Mouse (Mus musculus) liver, postnatal 0 days (tissue): ENCODE data around the gene Ift122. TPM values are rescaled to one million over a fixed set of nuclear protein-coding genes. Genes with fewer than 3 reads are reported as not detected.
A peak's percentile ranks its signal among the peaks of the same experiment; 100 is the strongest.

Experiments used
- ATAC-seq: fragments of 200-750 bp; cut with Nextera tagmentation; 2 replicates; pipeline ENCODE4 v1.8.0; 2017; ENCODE audit warnings: mild to moderate bottlenecking, moderate library complexity
- DNase-seq: peaks from one replicate; pipeline ENCODE4 v3.0.0-alpha.2; 2016
- H3K27ac ChIP-seq: fragments of 300-500 bp; sonication (generic); 2 replicates; pipeline ENCODE4 v1.5.1; 2014; ENCODE audit warnings: antibody characterized with exemption, moderate library complexity, mild to moderate bottlenecking, low read depth
- H3K27me3 ChIP-seq: fragments of 300-500 bp; sonication (generic); 2 replicates; pipeline ENCODE4 v1.6.1; 2014; ENCODE audit warnings: low read length, control low read depth, mixed read lengths; ENCODE audit not compliant: insufficient read depth
- H3K36me3 ChIP-seq: fragments of 300-500 bp; sonication (generic); replicated peaks from 2 replicates; pipeline ENCODE4 v1.6.1; 2014; ENCODE audit warnings: mild to moderate bottlenecking, control low read depth, low read length, moderate library complexity, mixed read lengths; ENCODE audit not compliant: insufficient read depth
- H3K4me1 ChIP-seq: fragments of 300-500 bp; sonication (generic); 2 replicates; pipeline ENCODE4 v1.6.1; 2014; ENCODE audit warnings: antibody characterized with exemption, mild to moderate bottlenecking, control low read depth; ENCODE audit not compliant: insufficient read depth
- H3K4me2 ChIP-seq: fragments of 300-500 bp; sonication (generic); 2 replicates; pipeline ENCODE4 v1.6.1; 2014; ENCODE audit warnings: low read depth, mild to moderate bottlenecking, low read length, moderate library complexity, mixed read lengths
- H3K4me3 ChIP-seq: fragments of 300-500 bp; sonication (generic); 2 replicates; pipeline ENCODE4 v1.5.1; 2014; ENCODE audit warnings: low read depth, low read length
- H3K9ac ChIP-seq: fragments of 300-500 bp; sonication (generic); replicated peaks from 2 replicates; pipeline ENCODE4 v1.6.1; 2014; ENCODE audit warnings: mild to moderate bottlenecking, moderate library complexity
- H3K9me3 ChIP-seq: fragments of 300-500 bp; sonication (generic); 2 replicates; pipeline ENCODE4 v1.6.1; 2016; ENCODE audit warnings: mild to moderate bottlenecking, control low read depth, low read length, mixed read lengths
- CTCF ChIP-seq: sonication (generic); IDR thresholded peaks from 2 replicates; pipeline ENCODE4 v1.5.1; 2016; ENCODE audit warnings: antibody characterized with exemption, low read depth
- EP300 ChIP-seq: IDR thresholded peaks from 2 replicates; pipeline ENCODE4 v1.6.1; 2016; ENCODE audit warnings: antibody characterized with exemption, low read depth, mild to moderate bottlenecking
- WGBS: fragments of 180-500 bp; shearing (Covaris S2); extraction: QIAGEN DNeasy Blood & Tissue Kit; methylation state at CpG from one replicate; pipeline ENCODE4 v1.1.7; 2014; ENCODE audit not compliant: insufficient replicate concordance; 5-methylcytosine and 5-hydroxymethylcytosine counted together
- polyA plus RNA-seq: library from polyadenylated mRNA; unstranded; fragments of >200 nt; fragmentation: Nextera tagmentation; extraction: Ambion mirVana; gene quantifications from 2 replicates; pipeline ENCODE4 v1.2.1, GENCODE M21; 2015

Gene Ift122
- polyA plus RNA-seq, 1 experiment from 2014 or later: 1.6 TPM

GRCm38 (mm10) chr6:115969103-115969502 lies 115.8 kb downstream of the Ift122 start:
- TF ChIP-seq CTCF (no peak), EP300 (no peak)
- no peak for ATAC-seq
- peaks cover 13% of the 10 kb centered on the region for H3K4me1 ChIP-seq
- WGBS: 73% methylated on average over 9 of the region's 9 CpGs
- H3K27me3 ChIP-seq: no peaks in the 10 kb centered on the region
- no peaks in the 10 kb centered on the region for H3K9me3 ChIP-seq
- peaks cover 4% of the 10 kb centered on the region; the same call in 1 of the 2 replicates for H3K36me3 ChIP-seq
- no peak overlapping the region for H3K27ac ChIP-seq
- H3K4me2 ChIP-seq: no peak overlapping the region
- DNase-seq: no peak
- H3K4me3 ChIP-seq: no peak overlapping the region
- H3K9ac ChIP-seq: no peak overlapping the region

DNA sequence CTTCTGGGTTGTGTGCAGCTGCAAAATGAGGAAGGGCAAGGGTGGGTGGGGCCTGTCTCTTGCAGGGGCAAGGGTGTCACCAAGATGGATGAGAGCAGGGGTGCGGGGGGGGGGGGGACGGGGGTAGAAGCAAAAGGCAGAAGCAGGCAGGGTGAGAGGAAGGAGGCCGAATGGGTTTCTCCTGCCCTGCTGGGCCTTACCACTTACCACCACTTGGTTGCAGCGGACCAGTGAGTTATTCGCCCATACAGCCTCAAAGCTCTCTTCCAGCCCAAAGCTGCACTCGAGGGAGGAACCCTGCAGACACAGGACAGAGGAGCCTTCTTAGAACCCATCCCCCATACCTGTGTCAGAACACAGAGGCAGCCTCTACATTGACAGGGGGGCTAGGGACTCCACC lies 116.7 kb downstream of the Ift122 start:
- Histone ChIP-seq H3K27ac (no peak overlapping the region; the same call in 1 of the 2 replicates), H3K4me2 (no peak overlapping the region), H3K9me3 (no peaks in the 10 kb centered on the region), H3K4me3 (no peak overlapping the region), H3K36me3 (peaks cover 4% of the 10 kb centered on the region; the same call in 1 of the 2 replicates), H3K9ac (no peak overlapping the region), H3K27me3 (no peaks in the 10 kb centered on the region), H3K4me1 (peaks cover 13% of the 10 kb centered on the region)
- WGBS: 62% methylated on average over 4 of the region's 6 CpGs
- DNase-seq: peak; percentile 60
- peak; percentile 35; the same call in 1 of the 2 replicates for ATAC-seq
- TF ChIP-seq CTCF (0 out of 2 replicates have a peak, but pooled peaks have one; percentile 13), EP300 (no peak)

DNA sequence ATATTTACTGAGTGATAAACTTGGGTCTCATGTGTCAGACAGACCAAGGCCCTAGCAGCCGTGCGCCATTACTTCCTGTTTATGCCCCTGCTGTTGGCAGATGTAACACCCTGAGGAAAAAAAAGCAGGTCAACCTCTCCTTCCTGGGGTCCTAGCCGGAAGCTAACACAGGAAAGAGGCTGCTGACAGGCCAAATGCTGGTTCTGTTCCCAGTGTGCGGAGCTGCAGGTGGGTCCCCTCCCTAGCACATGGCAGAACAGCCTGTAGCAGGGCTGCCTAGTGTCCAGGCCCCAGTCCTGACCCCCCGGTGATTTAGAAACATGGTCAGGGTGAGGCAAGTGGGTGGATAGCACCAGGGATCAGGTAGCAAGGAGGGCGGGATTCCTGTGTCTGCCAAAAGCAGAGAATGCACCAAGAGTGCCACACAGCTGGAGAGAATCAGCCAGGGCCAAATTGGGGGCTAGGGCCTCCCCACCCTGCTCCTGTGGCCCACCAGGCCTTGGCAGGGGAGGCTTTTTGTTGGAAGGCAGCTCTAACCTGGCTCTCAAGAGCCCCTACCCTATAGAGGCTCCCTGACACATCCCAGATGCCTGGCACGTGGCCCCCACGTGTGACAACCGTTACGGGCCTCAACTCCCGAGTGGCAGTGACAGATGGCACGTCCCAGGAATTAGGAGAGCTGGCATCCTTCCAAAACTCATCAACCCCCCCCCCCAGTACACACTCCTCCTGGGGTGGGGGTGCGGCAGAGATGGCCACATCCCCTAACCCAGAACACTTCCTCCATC lies 118.2 kb downstream of the Ift122 start:
- no peak for ATAC-seq
- peak overlapping the region; percentile 16; the same call in 1 of the 2 replicates for H3K27ac ChIP-seq

DNA sequence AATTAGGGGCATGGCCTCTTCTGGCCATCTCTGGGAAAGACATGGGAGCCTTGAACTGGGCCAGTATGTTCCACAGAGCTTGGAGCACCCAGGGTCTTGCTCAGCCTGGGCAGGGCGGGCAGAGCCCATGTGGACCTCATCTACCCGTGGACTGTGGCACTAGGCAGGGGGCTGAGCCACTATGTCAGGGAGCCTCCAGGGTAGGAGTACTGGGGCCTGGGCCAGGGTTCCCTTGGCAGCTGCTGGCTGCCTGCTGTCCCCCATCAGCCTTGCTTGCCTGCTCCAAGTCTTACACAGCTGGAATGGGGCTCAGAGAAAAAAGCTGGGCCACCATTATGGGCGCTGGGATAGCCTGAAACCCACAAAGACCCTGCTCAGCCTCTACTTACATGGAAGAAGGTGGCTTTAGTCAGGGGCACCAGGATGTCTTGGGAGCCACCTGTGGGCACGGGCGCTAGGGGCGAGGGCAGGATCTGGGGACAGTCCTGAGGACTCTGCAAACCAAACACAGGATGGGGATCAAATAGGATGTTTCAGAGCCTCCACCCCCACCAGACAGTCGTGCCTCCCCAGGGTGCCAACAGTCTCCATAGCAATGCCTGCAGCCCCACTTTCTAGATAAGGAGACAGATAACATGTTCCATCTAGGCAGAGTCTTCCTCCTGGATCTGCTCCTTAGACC lies 119.0 kb downstream of the Ift122 start:
- Histone ChIP-seq H3K4me1 (peaks cover 15% of the 10 kb centered on the region), H3K4me3 (no peak overlapping the region), H3K4me2 (no peak overlapping the region), H3K36me3 (no peaks in the 10 kb centered on the region; the same call in none of the 2 replicates), H3K27me3 (no peaks in the 10 kb centered on the region), H3K9ac (no peak overlapping the region), H3K9me3 (no peaks in the 10 kb centered on the region), H3K27ac (no peak overlapping the region)
- 71% methylated on average over 7 of the region's 7 CpGs for WGBS
- ATAC-seq (no peak), DNase-seq (no peak)
- TF ChIP-seq CTCF (no peak), EP300 (no peak)

More for the DNA sequence above, 118.2 kb downstream of the Ift122 start:
- H3K9me3 ChIP-seq: no peaks in the 10 kb centered on the region
- no peak for TF ChIP-seq CTCF
- TF ChIP-seq EP300: no peak
- peaks cover 15% of the 10 kb centered on the region for H3K4me1 ChIP-seq
- H3K9ac ChIP-seq: no peak overlapping the region
- H3K4me2 ChIP-seq: no peak overlapping the region
- peaks cover 3% of the 10 kb centered on the region; the same call in 1 of the 2 replicates for H3K36me3 ChIP-seq
- H3K4me3 ChIP-seq: no peak overlapping the region
- 51% methylated on average over 13 of the region's 13 CpGs for WGBS
- DNase-seq: no peak
- H3K27me3 ChIP-seq: no peaks in the 10 kb centered on the region

GRCm38 (mm10) chr6:115973139-115973875 lies 120.0 kb downstream of the Ift122 start:
- H3K9ac ChIP-seq: no peak overlapping the region

More at GRCm38 (mm10) chr6:115973139-115973875, 120.0 kb downstream of the Ift122 start:
- Histone ChIP-seq H3K27ac (no peak overlapping the region), H3K4me1 (peaks cover 15% of the 10 kb centered on the region), H3K36me3 (no peaks in the 10 kb centered on the region; the same call in 1 of the 2 replicates), H3K4me2 (no peak overlapping the region), H3K4me3 (no peak overlapping the region), H3K27me3 (no peaks in the 10 kb centered on the region), H3K9me3 (no peaks in the 10 kb centered on the region)
- no peak for DNase-seq
- ATAC-seq: no peak
- 68% methylated on average over 15 of the region's 15 CpGs for WGBS
- TF ChIP-seq CTCF: no peak
- TF ChIP-seq EP300: no peak
